ENCODE assay signal across 18 mouse cellular contexts in genomic region chr6:116969381-116969910, GRCm38 (mm10).
DNase-seq lines count a peak whose midpoint lies in the region; ATAC-seq and TF ChIP-seq lines count a peak whose summit lies in the region.
"Had no signal": no experiment of that assay in that cellular context is flagged by ENCODE, and none has a peak within 500 bp of the region (broad histone marks: within the 10 kb centered on the region; RNA-seq: fewer than 3 reads in every experiment).

No protein-coding gene starts in this region.

- ATAC-seq in stomach, postnatal 0 days (ENCODE audit: low FRiP score, low TSS enrichment) = no peak
- ATAC-seq: forebrain, embryonic 15.5 days; hindbrain, postnatal 0 days had no signal

- no peak overlapping the region for H3K9ac ChIP-seq in stomach, postnatal 0 days (ENCODE audit: low read length)
- H3K9ac ChIP-seq: embryonic facial prominence, embryonic 12.5 days; forebrain, embryonic 15.5 days; heart, embryonic 12.5 days; hindbrain, embryonic 13.5 days had no signal

- H3K27me3 ChIP-seq in heart, embryonic 10.5 days (ENCODE audit: insufficient read depth, poor library complexity, severe bottlenecking) = no peaks in the 10 kb centered on the region
- H3K27me3 ChIP-seq in stomach, postnatal 0 days (ENCODE audit: control insufficient read depth, insufficient read depth, low read length) = no peaks in the 10 kb centered on the region
- H3K27me3 ChIP-seq: embryonic facial prominence, embryonic 12.5 days; forebrain, embryonic 15.5 days; heart, embryonic 12.5 days; hindbrain, embryonic 13.5 days had no signal

- TF ChIP-seq CTCF in gastrocnemius, adult 2 months (IDR thresholded peaks at IDR 0.05) = no peak
- no peak for TF ChIP-seq CTCF in stomach, postnatal 0 days (IDR thresholded peaks at IDR 0.05; ENCODE audit: low read depth)

- no peaks in the 10 kb centered on the region for H3K9me3 ChIP-seq in heart, embryonic 10.5 days
- no peaks in the 10 kb centered on the region for H3K9me3 ChIP-seq in stomach, postnatal 0 days (ENCODE audit: control insufficient read depth, low read length)
- H3K9me3 ChIP-seq: embryonic facial prominence, embryonic 12.5 days; forebrain, embryonic 15.5 days; heart, embryonic 12.5 days; hindbrain, embryonic 13.5 days had no signal

- H3K4me1 ChIP-seq in heart, embryonic 10.5 days = no peaks in the 10 kb centered on the region
- no peaks in the 10 kb centered on the region for H3K4me1 ChIP-seq in stomach, postnatal 0 days (replicated peaks; ENCODE audit: control insufficient read depth, insufficient read depth)
- H3K4me1 ChIP-seq: forebrain, embryonic 15.5 days; hindbrain, embryonic 13.5 days had no signal

- H3K27ac ChIP-seq in gastrocnemius, adult 2 months = peak overlapping the region; percentile 16; the same call in 1 of the 2 replicates
- no peak overlapping the region for H3K27ac ChIP-seq in heart, embryonic 10.5 days
- no peak overlapping the region for H3K27ac ChIP-seq in stomach, postnatal 0 days (replicated peaks)
- H3K27ac ChIP-seq: embryonic facial prominence, embryonic 12.5 days; forebrain, embryonic 15.5 days; hindbrain, embryonic 13.5 days; hindbrain, postnatal 0 days had no signal

- intact Hi-C loops in gastrocnemius, adult 2 months (cut with DNase I) = loop anchor here (5.0 to 10.0 kb wide), 3 partner anchors 105 to 858 kb away; partner anchors contain the start of gene Cxcl12
- intact Hi-C loops in gastrocnemius, postnatal 36 days (cut with DNase I) = loop anchor here (10.0 kb wide), 1 partner anchor 195 kb away; the partner anchor contains the start of gene Cxcl12

- WGBS in heart, embryonic 10.5 days = 57% methylated on average over 9 of the region's 9 CpGs
- 44% methylated on average over 9 of the region's 9 CpGs for WGBS in stomach, postnatal 0 days

- no peak overlapping the region for H3K4me2 ChIP-seq in stomach, postnatal 0 days (replicated peaks; ENCODE audit: low read depth)
- H3K4me2 ChIP-seq: embryonic facial prominence, embryonic 12.5 days; forebrain, embryonic 15.5 days; heart, embryonic 12.5 days; hindbrain, embryonic 13.5 days had no signal

- H3K4me3 ChIP-seq in gastrocnemius, adult 2 months = no peak overlapping the region
- H3K4me3 ChIP-seq in heart, embryonic 10.5 days = no peak overlapping the region
- no peak overlapping the region for H3K4me3 ChIP-seq in stomach, postnatal 0 days (ENCODE audit: low read depth, low read length)
- H3K4me3 ChIP-seq: embryonic facial prominence, embryonic 12.5 days; forebrain, embryonic 15.5 days; heart, embryonic 12.5 days; hindbrain, embryonic 13.5 days had no signal

- no peaks in the 10 kb centered on the region for H3K36me3 ChIP-seq in heart, embryonic 10.5 days
- H3K36me3 ChIP-seq in stomach, postnatal 0 days (ENCODE audit: control insufficient read depth, insufficient read depth, low read length) = no peaks in the 10 kb centered on the region
- H3K36me3 ChIP-seq: embryonic facial prominence, embryonic 12.5 days; forebrain, embryonic 15.5 days; G1E; heart, embryonic 12.5 days; hindbrain, embryonic 13.5 days had no signal

- TF ChIP-seq EP300 in stomach, postnatal 0 days (optimal IDR thresholded peaks at IDR 0.05) = no peak

- DNase-seq in gastrocnemius, adult 2 months = no peak
- DNase-seq in gastrocnemius, postnatal 36 days = no peak
- peak; percentile 5 to 22 for DNase-seq in heart, adult 9 months (ENCODE audit: low spot score in 2 of 2)
- DNase-seq in heart, embryonic 10.5 days (ENCODE audit: low spot score) = no peak
- peak; percentile 49 for DNase-seq in NIH3T3 (ENCODE audit: low read depth)
- DNase-seq in kidney, adult 11 months = no peak
- no peak for DNase-seq in stomach, postnatal 0 days (ENCODE audit: low spot score)
- DNase-seq: adrenal gland, adult 8-10 months; cerebellum, adult 2 months; cerebellum, postnatal 10 days; gastrocnemius, postnatal 10 days; kidney, adult 18-20 months had no signal

Comparison
In these comparisons a context has a peak if more than half of its experiments do, and no peak if none do; other contexts are left out.
1. DNase-seq: peak in heart, adult 9 months (2 of 2) and NIH3T3 (single experiment); none in gastrocnemius, adult 2 months (single experiment), gastrocnemius, postnatal 36 days (0 of 2), heart, embryonic 10.5 days (single experiment), kidney, adult 11 months (single experiment) and stomach, postnatal 0 days (single experiment).